Mouse (Mus musculus): Measurements from ENCODE around the gene Bicdl1.

DNA sequence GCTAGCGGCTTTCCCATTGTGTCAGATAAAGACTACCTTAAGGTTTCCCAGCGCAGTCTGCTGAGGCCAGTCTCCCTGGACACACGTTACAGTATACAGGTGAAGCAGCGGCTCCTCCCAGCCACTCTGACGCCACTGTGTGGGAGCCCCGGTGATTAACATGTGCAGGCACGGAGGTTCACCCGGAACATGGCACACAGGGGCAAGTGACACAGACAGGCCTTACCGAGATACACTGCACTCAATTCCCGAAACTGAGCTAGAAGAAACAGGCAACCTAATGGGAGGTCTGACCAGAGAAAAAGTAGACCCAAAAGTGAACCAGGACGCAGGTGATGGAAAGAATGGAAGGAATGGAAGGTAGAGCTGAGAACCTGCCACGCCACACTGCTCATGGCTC, 77.6 kb downstream of the Bicdl1 start:
- TF ChIP-seq CTCF (IDR thresholded peaks at IDR 0.05; ENCODE audit: low read depth) = no peak
- TF ChIP-seq EP300 (optimal IDR thresholded peaks at IDR 0.05) = no peak

Measured in stomach, postnatal 0 days (tissue).